Mouse (Mus musculus) urinary bladder, postnatal 10 days (tissue): Measurements from ENCODE around the gene Mmp14.

Experiments used
- DNase-seq: peaks from one replicate; pipeline ENCODE4 v3.0.0; 2022; ENCODE audit warnings: low spot score

Gene Mmp14

DNA sequence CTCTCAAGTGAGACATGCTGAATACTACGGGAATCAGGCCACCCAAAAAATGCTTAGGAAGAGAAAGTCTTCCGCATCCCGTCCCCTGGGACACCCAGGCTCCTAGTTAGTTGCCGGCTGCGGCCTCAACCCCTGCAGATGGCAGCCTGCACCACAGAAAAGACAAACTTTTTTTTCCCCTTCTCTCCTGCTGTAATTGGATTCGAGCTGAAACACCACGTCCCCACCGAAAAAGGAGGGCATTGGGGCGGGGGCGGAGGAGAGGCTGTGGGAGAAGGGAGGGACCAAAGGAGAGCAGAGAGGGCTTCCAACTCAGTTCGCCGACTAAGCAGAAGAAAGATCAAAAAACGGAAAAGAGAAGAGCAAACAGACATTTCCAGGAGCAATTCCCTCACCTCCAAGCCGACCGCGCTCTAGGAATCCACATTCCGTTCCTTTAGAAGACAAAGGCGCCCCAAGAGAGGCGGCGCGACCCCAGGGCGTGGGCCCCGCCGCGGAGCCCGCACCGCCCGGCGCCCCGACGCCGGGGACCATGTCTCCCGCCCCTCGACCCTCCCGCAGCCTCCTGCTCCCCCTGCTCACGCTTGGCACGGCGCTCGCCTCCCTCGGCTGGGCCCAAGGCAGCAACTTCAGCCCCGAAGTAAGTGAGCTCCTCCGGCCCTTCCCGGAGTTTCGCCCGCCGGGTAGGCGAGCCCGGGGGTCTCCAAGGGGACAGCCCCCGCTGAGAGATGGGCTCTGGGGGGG is at the start of gene Mmp14:
Mmp14 (plus strand) TSS at position 279 of the 744 bp plus-strand sequence.
- peak; percentile 52 for DNase-seq

DNA sequence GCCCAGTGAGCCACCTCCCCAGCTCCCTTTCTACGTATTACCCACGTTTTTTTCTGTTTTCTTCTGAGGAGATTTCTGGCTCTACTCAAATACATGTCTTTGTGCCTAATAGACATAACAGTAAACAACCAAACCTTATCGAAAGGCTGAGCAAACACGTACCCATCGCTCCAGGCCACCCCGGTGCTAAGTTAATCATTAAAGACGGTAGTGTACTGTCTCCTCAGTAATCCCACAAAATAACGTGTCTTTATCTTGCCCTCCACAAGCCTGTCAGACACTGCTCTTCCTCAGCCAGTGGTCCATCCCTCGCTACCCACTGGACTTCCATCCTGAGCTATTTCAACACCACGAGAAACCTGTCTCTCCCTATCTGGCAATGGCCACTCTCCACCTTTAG is 49.6 kb upstream of the Mmp14 start:
- DNase-seq = no peak

- DNase-seq = no peak
These were observed 48.8 kb upstream of the Mmp14 start for GRCm38 (mm10) chr14:54382641-54383040.

DNA sequence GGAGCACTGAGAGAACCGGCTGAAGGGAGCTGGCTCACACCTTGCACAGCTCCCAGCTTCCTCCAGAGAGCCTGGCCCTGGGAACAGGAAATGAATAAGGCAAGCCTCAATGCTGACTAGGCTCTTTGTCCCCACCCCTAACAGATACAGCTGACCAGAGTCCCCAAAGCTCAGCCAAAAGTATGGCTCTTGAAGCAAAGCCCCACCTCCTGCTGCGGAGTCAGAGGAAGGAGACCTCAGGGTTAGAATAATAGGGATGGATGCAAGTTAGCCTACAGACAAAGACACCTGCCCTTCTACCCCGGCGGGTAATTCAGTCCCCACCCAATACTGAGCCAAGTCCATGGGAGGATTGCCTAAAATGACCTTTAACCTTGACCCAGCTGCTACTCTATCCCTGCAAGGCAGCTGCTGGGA is 48.0 kb upstream of the Mmp14 start:
- no peak for DNase-seq

GRCm38 (mm10) chr14:54384396-54384795 is 47.0 kb upstream of the Mmp14 start:
- no peak for DNase-seq

DNA sequence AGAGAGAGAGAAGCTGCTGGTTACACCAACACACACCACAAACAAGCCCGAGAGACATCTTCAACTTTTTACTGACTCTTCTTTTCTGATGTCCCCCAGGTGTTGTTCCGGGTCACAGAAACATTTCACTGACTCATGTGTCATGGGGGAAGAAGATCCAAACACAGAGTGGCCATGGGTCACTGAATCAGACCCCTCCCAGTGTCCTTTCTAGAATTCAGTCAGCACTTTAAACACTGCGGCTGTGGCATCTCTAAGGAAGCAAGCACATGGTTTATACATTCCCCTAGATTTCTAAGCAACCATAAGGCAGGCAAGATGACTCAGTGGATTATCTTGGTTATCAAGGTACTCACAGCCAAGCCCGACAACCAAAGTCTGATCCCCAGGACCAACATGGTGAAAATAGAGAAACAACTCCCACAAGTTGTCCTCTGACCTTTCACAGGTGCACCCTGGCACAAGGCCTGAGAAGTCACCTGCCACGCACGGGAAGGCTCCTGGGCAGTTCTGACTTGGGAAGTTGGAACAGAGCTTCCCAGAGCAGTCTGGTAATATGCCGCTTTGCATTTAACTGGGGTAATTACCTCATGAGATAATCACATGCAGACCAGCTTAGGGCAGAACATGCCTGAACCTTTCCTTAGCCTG is 45.3 kb upstream of the Mmp14 start:
- no peak for DNase-seq

GRCm38 (mm10) chr14:54387546-54387945 is 43.9 kb upstream of the Mmp14 start:
- DNase-seq = no peak

DNA sequence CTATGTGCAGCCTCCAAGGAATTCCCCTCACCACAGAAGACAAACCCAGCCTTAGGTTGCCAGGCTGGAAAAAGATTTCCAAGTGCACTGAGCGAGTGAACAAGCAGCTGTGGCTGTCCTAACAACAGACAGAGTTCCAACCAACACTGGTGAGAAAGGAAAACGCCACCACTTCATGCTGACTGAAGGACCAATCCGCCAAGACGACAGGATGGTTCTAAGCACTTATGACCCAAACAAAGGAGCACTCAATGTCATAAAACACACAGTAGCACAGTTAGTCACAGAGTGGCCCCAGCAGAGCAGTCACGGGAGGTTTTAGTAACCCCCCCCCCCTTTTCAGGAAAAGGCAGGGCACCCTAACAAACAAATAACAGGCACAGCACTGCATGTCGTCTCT is 40.6 kb upstream of the Mmp14 start:
- DNase-seq = no peak

- no peak for DNase-seq
These were observed 37.6 kb upstream of the Mmp14 start for GRCm38 (mm10) chr14:54393794-54394193.

DNA sequence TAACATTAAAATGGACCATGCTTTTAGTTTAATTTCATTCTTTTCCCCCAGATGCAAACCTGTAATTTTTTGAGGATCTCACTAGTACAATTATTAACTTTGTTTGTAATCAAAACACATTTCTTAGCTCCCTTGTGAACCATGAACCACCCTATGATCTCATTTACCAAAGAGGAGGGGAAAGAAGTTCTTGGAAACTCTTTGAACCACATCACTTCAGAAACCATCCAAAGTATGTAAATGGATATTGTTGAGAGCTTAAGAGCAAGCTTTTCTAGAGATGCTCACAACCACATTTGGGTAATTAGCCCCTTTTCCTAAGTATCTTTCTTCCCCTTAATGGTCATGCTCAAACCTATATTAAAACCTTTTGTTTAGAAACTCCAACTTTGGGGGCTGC is 37.1 kb upstream of the Mmp14 start:
- DNase-seq = no peak

GRCm38 (mm10) chr14:54396685-54397084 is 34.7 kb upstream of the Mmp14 start:
- DNase-seq = no peak

DNA sequence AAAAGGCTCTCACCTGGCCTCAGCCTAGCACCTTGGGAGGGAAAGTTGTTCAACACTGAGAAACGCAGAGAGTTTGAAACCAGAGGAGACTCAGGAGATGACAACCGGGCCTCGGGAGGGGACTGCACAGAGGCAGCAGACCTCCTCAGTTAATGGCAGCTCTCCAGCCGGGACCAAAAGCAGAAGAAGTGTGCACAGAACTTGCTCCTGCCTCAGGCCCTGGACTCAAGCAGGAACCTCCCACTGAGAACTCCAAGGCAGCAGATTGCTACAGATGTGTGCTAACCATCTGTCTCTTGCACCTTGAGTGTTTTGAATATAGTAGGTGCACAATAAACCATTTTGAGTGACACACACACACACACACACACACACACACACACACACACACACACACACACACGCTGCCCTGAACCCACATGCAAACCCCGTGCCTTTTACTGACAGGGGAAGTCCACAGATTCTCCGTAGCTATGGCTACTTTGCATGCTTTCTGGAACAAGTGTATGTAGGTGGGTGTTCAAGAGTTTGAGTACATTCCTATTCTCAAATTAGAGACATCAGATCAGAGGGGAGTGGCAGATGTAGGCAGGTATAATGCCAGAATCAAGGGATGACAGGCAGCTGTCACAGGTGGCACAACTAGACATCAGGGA is 33.4 kb upstream of the Mmp14 start:
- DNase-seq = no peak

DNA sequence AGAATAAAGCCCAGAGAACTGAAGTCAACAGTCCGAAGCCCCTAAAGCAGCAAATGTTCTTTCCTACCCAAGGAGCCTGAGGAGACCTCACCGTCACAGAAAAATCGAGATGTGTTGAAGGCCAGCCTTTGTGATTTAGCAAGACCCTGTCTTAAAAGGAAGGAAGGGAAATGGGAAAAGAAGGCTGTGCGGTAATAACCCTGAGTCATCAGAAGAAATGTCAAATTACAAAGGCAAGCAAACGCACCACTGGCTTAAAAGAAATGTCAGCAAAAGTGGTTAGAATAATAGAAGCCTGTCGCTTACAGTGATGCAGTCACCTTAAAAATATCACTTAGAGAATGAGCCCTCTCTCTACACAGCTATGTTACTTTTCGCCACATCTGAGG is 32.9 kb upstream of the Mmp14 start:
- DNase-seq = no peak

- no peak for DNase-seq
These were observed 32.5 kb upstream of the Mmp14 start for GRCm38 (mm10) chr14:54398921-54399382.

GRCm38 (mm10) chr14:54401723-54402122 is 29.7 kb upstream of the Mmp14 start:
- no peak for DNase-seq

GRCm38 (mm10) chr14:54408336-54409056 is 22.9 kb upstream of the Mmp14 start:
- DNase-seq = no peak

DNA sequence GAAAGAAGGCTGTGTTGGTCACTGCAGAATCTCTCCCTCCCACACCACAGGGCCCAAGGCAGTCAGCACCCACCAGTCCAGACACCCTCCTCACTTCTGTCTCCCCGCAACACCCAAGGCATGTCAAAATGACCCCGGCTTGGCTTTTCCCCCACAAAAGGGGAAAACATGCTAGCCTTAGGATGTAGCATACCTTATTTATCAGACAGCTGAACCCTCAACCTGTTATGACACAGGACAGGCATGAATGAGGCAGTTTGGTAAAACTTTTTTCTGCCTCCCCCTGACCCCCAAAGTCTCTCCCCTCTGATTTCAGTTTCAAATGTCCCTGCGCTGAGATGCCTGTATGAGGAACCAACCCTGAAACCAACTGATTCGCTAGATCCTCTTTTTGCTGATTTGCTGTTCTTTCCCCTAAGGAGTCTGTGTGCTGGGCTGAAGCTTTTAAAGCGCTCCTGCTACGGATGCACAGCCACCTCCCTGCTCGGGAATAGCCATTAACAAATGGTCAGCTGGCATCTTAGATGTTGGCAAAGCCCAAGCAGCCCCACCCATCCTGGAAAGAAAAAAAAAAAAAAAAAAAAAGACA is 22.3 kb upstream of the Mmp14 start:
- no peak for DNase-seq

- DNase-seq = no peak
These were observed 21.2 kb upstream of the Mmp14 start for GRCm38 (mm10) chr14:54409980-54410810.

DNA sequence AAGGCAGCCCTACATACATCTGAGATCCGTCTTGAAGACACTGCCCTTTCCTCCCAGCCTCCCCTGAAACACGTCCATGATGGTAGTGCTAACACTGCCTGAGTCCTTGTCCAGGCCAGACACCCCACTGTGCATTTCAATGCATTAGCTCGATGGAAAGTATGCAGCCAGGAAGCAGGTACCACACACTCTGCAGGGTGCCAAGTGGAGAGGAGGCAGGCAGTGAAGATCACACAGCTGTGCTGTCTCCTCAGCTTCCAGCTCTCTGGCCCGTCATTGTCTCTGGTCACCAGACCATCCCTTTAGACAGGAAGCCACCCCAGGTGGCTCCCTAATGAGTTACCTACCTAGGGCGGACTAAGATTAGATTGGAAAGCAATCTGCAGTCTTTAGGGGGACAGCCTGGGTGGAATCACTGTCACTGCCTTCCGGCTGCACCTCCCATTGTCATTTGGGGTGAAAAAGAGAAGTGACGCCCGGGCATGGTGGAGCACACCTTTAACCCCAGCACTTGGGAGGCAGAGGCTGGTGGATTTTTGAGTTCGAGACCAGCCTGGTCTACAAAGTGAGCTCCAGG is 19.3 kb upstream of the Mmp14 start:
- no peak for DNase-seq

DNA sequence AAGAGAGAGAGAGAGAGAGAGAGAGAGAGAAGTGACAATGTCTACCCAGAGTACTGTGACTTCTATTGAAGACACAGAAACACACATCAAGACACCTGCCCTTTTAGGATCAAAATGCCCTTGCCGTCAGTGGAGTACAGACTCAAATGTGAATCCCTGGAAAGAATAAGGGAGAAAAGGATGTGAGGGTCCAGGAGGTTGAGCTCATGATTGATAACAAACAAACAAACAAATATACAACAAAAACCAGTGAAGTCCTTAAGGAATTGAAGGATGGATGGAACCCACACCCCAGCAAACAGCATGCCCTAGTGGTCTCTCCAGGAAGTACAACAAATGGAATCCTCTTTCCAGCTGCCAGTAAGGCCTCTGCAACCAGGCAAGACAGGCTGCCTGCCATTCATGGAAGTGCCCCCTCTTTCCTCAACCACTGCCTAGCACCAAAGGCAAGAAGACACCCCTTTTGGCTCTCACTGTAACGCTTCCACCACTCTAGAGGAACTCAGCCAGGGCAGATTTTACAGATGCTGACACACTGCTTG is 18.7 kb upstream of the Mmp14 start:
- DNase-seq = no peak
